Mouse (Mus musculus): ENCODE measurements at regions not wholly inside any gene's neighbourhood (a gene's known extent, or its start where the extent isn't known, plus 50 kb on each side); places are given as distances from the start of the nearest gene placed in this dataset.

DNA sequence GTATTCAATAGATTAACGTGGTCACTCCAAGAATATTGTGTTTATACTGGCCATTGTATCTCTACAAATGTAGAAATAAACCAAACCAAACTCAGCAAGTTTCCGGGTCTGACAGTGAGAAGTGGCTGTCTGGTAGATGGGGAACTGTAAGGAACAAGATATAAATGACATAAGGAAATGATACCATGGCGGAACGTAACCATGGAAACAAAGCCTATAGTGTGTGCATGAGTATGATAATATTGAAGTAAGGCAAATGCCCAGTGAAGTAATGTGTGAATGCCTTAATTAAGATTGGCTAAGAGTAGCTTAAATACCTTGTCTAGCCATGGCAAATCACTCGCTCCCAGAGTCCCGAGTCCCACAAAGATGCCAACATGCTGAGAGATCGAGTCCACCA is 342.6 kb upstream of the Ercc4 start:
- 86% methylated on average over 7 of the region's 7 CpGs for WGBS
- Histone ChIP-seq H3K27me3 (replicated peaks) (no peaks in the 10 kb centered on the region), H3K4me2 (no peak overlapping the region), H3K9me3 (0 out of 2 replicates have a peak, but pooled peaks cover 2% of the 10 kb centered on the region), H3K9ac (no peak overlapping the region), H3K27ac (replicated peaks) (no peak overlapping the region), H3K36me3 (no peaks in the 10 kb centered on the region), H3K4me3 (no peak overlapping the region), H3K4me1 (no peaks in the 10 kb centered on the region)
- ATAC-seq (ENCODE audit: extremely low read depth, insufficient number of reproducible peaks, low FRiP score, low TSS enrichment), result no peak

DNA sequence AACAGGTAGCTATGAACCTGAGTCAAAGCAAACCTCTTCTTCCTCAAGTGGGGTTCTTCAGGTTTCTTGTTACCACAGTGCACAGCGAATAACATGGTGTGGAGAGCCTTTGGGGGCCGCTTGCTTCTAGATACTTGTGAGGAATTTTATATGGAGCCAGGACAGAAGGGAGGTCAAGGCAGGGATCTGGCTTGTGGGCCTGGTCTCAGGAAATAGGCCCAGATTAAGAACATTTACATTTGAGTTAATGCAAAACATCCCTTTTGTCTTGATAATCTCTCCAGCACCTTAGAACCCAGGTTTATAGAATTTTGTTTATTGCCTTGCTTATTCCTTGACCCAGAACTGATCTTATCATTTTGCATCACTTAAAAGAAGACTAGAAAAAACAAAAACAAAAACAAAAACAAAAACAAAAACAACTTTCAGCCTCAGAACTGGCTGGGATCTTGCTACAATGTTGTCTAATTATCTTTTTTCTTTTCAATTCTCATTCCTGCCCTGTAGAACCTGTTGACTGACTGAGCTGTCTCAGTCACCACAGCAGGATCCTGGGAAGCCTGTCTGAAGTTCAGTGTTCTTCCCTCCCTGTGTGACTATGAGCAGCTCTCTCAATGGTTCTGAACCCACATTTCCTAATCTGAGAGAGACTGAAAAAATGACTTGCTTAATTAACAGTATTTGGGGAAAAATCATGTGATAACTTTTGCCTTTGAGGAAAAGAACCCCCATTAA is 341.2 kb upstream of the Ercc4 start:
- Histone ChIP-seq H3K36me3 (no peaks in the 10 kb centered on the region), H3K27ac (replicated peaks) (no peak overlapping the region), H3K9ac (no peak overlapping the region), H3K4me1 (0 out of 2 replicates have a peak, but pooled peaks cover under 1% of the 10 kb centered on the region), H3K9me3 (0 out of 2 replicates have a peak, but pooled peaks cover 2% of the 10 kb centered on the region), H3K27me3 (replicated peaks) (no peaks in the 10 kb centered on the region), H3K4me3 (no peak overlapping the region), H3K4me2 (no peak overlapping the region)
- no peak for ATAC-seq (ENCODE audit: extremely low read depth, insufficient number of reproducible peaks, low FRiP score, low TSS enrichment)
- 55% methylated on average over 2 of the region's 2 CpGs for WGBS

DNA sequence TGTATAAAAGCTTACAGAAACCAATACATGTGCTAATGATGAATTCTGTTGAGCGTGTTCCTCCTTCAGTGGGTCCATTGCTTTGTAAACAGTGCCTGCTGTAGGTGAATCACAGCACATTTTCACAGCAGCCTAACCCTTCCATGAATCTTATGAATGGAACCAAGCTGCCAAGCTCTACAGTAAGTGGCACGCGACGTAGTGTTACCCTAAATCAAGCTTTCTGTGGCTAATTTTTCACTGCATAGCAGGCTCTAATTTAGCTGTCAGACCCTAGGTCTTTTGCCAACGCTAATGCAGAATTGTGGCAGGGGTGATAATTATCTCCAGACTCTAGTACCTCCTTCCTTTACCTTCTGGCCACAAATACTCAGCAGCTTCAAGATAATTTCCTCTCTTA is 339.0 kb upstream of the Ercc4 start:
- 87% methylated on average over 5 of the region's 5 CpGs for WGBS
- no peak for ATAC-seq (ENCODE audit: extremely low read depth, insufficient number of reproducible peaks, low FRiP score, low TSS enrichment)

DNA sequence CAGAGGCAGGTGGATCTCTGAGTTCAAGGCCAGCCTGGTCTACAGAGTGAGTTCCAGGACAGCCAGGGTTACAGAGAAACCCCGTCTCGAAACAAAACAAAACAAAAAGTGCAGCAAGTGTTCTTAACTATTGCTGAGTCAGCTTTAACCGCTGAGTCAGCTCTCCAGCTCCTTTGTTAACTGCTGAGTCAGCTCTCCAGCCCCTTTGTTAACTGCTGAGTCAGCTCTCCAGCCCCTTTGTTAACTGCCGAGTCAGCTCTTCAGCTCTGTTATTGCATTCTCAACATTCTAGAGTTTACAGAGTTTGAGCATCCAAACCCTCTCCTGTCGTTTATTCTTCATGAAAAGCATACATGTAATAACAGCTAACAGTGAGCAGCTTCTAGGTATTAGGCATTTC is 336.9 kb upstream of the Ercc4 start:
- Histone ChIP-seq H3K4me3 (no peak overlapping the region), H3K27ac (replicated peaks) (no peak overlapping the region), H3K9ac (no peak overlapping the region), H3K9me3 (0 out of 2 replicates have a peak, but pooled peaks cover 2% of the 10 kb centered on the region), H3K36me3 (no peaks in the 10 kb centered on the region), H3K4me1 (0 out of 2 replicates have a peak, but pooled peaks cover 6% of the 10 kb centered on the region), H3K27me3 (replicated peaks) (no peaks in the 10 kb centered on the region), H3K4me2 (no peak overlapping the region)
- WGBS, result 75% methylated on average over 5 of the region's 5 CpGs
- ATAC-seq (ENCODE audit: extremely low read depth, insufficient number of reproducible peaks, low FRiP score, low TSS enrichment), result peak; percentile 37; the same call in 1 of the 2 replicates

More for the DNA sequence above, 339.0 kb upstream of the Ercc4 start:
- Histone ChIP-seq H3K4me2 (no peak overlapping the region), H3K4me1 (0 out of 2 replicates have a peak, but pooled peaks cover 6% of the 10 kb centered on the region), H3K9ac (no peak overlapping the region), H3K9me3 (0 out of 2 replicates have a peak, but pooled peaks cover 2% of the 10 kb centered on the region), H3K4me3 (no peak overlapping the region), H3K36me3 (no peaks in the 10 kb centered on the region), H3K27me3 (replicated peaks) (no peaks in the 10 kb centered on the region), H3K27ac (replicated peaks) (no peak overlapping the region)

DNA sequence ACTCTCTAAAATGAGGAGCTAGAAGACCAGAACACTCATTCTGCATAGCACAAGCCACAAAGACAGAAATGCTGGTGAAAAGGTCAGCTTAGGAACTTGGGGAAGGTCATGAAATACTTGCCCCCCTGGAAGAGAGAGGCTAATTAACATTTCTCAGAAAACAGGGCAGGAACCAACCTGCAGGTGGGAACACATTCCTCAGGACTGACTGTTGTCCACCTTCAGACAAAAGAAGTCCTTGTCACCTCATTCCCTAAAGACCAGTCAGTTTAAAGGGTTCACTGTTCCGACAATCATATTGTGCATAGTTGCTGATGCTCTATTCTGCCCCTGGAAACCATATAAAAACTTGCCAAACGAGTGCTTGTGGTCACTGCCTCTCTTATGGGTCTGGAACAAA is 333.6 kb upstream of the Ercc4 start:
- H3K4me1 ChIP-seq, result 0 out of 2 replicates have a peak, but pooled peaks cover 6% of the 10 kb centered on the region
- no peak for ATAC-seq (ENCODE audit: extremely low read depth, insufficient number of reproducible peaks, low FRiP score, low TSS enrichment)
- 67% methylated on average over 2 of the region's 2 CpGs for whole genome bisulfite sequencing
- no peaks in the 10 kb centered on the region for H3K27me3 ChIP-seq (replicated peaks)
- no peaks in the 10 kb centered on the region for H3K9me3 ChIP-seq
- H3K27ac ChIP-seq (replicated peaks), result no peak overlapping the region
- H3K4me3 ChIP-seq, result no peak overlapping the region
- H3K36me3 ChIP-seq, result no peaks in the 10 kb centered on the region
- no peak overlapping the region for H3K9ac ChIP-seq
- H3K4me2 ChIP-seq, result no peak overlapping the region

DNA sequence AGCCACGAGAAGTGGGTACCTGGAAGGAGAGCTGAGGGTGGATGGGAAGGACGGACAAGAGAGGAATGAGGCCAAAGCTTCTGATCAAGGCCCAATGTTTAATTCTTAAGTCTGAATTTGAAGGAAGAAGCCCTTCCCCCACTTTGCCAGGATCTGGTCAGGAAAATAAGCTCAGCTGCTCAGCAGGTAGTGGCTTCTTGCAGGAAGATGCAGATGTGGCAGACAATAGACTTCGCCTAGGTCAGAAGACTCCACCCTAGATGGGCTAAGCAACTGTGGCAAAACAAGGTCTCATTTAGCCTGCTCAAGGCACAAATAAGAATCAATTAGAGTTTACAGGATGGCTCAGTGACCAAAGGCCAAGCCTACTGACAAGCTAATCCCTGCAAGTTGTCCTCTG is 330.4 kb upstream of the Ercc4 start:
- H3K9me3 ChIP-seq, result no peaks in the 10 kb centered on the region
- no peaks in the 10 kb centered on the region for H3K27me3 ChIP-seq (replicated peaks)
- H3K4me3 ChIP-seq, result no peak overlapping the region
- no peaks in the 10 kb centered on the region for H3K36me3 ChIP-seq
- no peak overlapping the region for H3K9ac ChIP-seq
- ATAC-seq (ENCODE audit: extremely low read depth, insufficient number of reproducible peaks, low FRiP score, low TSS enrichment), result no peak
- WGBS, result 70% methylated on average over 3 of the region's 3 CpGs
- no peak overlapping the region for H3K27ac ChIP-seq (replicated peaks)
- H3K4me2 ChIP-seq, result no peak overlapping the region
- H3K4me1 ChIP-seq, result no peaks in the 10 kb centered on the region

- H3K4me2 ChIP-seq, result no peak overlapping the region
- 87% methylated on average over 3 of the region's 3 CpGs for WGBS
- no peak overlapping the region for H3K4me3 ChIP-seq
- H3K4me1 ChIP-seq, result 0 out of 2 replicates have a peak, but pooled peaks cover 3% of the 10 kb centered on the region
- no peaks in the 10 kb centered on the region for H3K36me3 ChIP-seq
- no peak for ATAC-seq (ENCODE audit: extremely low read depth, insufficient number of reproducible peaks, low FRiP score, low TSS enrichment)
- H3K27ac ChIP-seq (replicated peaks), result no peak overlapping the region
- no peaks in the 10 kb centered on the region for H3K9me3 ChIP-seq
- no peaks in the 10 kb centered on the region for H3K27me3 ChIP-seq (replicated peaks)
- no peak overlapping the region for H3K9ac ChIP-seq
Measured at GRCm38 (mm10) chr16:12780635-12781034, 328.8 kb upstream of the Ercc4 start.

DNA sequence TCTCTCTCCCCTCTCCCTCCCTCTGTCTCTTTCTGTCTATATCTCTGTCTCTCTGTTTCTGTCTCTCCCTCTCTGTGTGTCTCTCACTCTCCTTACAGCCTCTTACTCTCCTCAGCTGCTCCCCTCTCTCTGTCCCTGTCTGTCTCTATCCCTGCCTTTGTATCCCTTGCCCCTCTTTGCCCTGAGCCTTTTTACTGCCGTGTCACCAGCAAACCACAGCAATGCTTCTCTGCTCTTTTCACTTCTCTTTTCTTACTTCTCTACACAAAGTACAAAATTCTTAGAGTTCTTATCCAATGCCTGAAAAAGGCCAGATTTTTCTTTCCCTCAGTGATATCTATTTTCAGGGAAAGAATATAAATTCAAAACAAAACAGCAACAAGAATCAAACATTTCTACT is 323.7 kb upstream of the Ercc4 start:
- Histone ChIP-seq H3K27me3 (replicated peaks) (no peaks in the 10 kb centered on the region), H3K4me1 (0 out of 2 replicates have a peak, but pooled peaks cover 3% of the 10 kb centered on the region), H3K9me3 (no peaks in the 10 kb centered on the region), H3K27ac (replicated peaks) (no peak overlapping the region), H3K4me2 (no peak overlapping the region), H3K9ac (no peak overlapping the region), H3K36me3 (no peaks in the 10 kb centered on the region), H3K4me3 (no peak overlapping the region)
- 67% methylated on average over 1 of the region's 1 CpGs for WGBS
- ATAC-seq (ENCODE audit: extremely low read depth, insufficient number of reproducible peaks, low FRiP score, low TSS enrichment), result no peak

DNA sequence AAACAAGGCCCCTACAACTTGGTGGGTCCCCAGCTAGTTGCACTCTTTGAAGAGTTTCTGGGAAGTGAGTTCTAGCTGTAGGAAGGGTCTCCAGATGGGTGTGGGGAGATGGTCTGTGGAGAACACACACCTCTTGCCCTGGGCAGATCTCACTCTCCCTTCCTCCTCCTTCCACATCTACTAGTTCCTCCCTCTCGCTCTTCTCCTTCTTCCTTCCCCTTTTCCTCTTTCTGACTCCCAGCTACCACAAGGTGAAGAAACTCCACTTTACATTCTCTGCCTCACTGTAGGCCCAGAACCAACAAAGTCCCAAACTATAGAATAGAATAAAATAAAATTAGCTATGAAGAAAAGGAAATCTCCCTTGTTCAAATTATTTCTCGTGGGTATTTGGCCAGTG is 311.0 kb upstream of the Ercc4 start:
- Histone ChIP-seq H3K4me2 (no peak overlapping the region), H3K27ac (replicated peaks) (no peak overlapping the region), H3K4me3 (no peak overlapping the region), H3K9ac (no peak overlapping the region), H3K4me1 (no peaks in the 10 kb centered on the region), H3K36me3 (no peaks in the 10 kb centered on the region), H3K9me3 (no peaks in the 10 kb centered on the region), H3K27me3 (replicated peaks) (no peaks in the 10 kb centered on the region)
- no peak for ATAC-seq (ENCODE audit: extremely low read depth, insufficient number of reproducible peaks, low FRiP score, low TSS enrichment)
- 48% methylated on average over 2 of the region's 2 CpGs for WGBS

GRCm38 (mm10) chr16:12800181-12800580 is 309.3 kb upstream of the Ercc4 start:
- H3K4me3 ChIP-seq, result no peak overlapping the region
- no peak for ATAC-seq (ENCODE audit: extremely low read depth, insufficient number of reproducible peaks, low FRiP score, low TSS enrichment)
- H3K27me3 ChIP-seq (replicated peaks), result no peaks in the 10 kb centered on the region
- H3K27ac ChIP-seq (replicated peaks), result no peak overlapping the region
- H3K4me1 ChIP-seq, result no peaks in the 10 kb centered on the region
- no peaks in the 10 kb centered on the region for H3K36me3 ChIP-seq
- 56% methylated on average over 1 of the region's 1 CpGs for WGBS
- no peak overlapping the region for H3K4me2 ChIP-seq
- H3K9me3 ChIP-seq, result no peaks in the 10 kb centered on the region
- no peak overlapping the region for H3K9ac ChIP-seq

- H3K27ac ChIP-seq (replicated peaks), result no peak overlapping the region
- no peak overlapping the region for H3K4me3 ChIP-seq
- ATAC-seq (ENCODE audit: extremely low read depth, insufficient number of reproducible peaks, low FRiP score, low TSS enrichment), result no peak
- H3K4me2 ChIP-seq, result no peak overlapping the region
- no peak overlapping the region for H3K9ac ChIP-seq
- H3K9me3 ChIP-seq, result no peaks in the 10 kb centered on the region
- H3K36me3 ChIP-seq, result no peaks in the 10 kb centered on the region
- no peaks in the 10 kb centered on the region for H3K4me1 ChIP-seq
- no peaks in the 10 kb centered on the region for H3K27me3 ChIP-seq (replicated peaks)
- WGBS, result 80% methylated on average over 1 of the region's 1 CpGs
Measured at GRCm38 (mm10) chr16:12802651-12803050, 306.8 kb upstream of the Ercc4 start.

- H3K36me3 ChIP-seq, result no peaks in the 10 kb centered on the region
- no peaks in the 10 kb centered on the region for H3K27me3 ChIP-seq (replicated peaks)
- H3K27ac ChIP-seq (replicated peaks), result no peak overlapping the region
- no peak overlapping the region for H3K4me3 ChIP-seq
- H3K4me2 ChIP-seq, result no peak overlapping the region
- ATAC-seq (ENCODE audit: extremely low read depth, insufficient number of reproducible peaks, low FRiP score, low TSS enrichment), result no peak
- WGBS, result 55% methylated on average over 8 of the region's 8 CpGs
- H3K9me3 ChIP-seq, result no peaks in the 10 kb centered on the region
- H3K9ac ChIP-seq, result no peak overlapping the region
- H3K4me1 ChIP-seq, result no peaks in the 10 kb centered on the region
Measured at GRCm38 (mm10) chr16:12807351-12807871, 302.1 kb upstream of the Ercc4 start.

Measured in heart, embryonic 13.5 days (tissue).